Mouse (Mus musculus) heart, adult 2 months (tissue): ENCODE results near the gene Mgat5.

Experiments used
- CTCF ChIP-seq: fragments of 200-600 bp; IDR thresholded peaks from 2 replicates; pipeline ENCODE4 v1.8.1; 2022; ENCODE audit warnings: antibody characterized with exemption, mild to moderate bottlenecking, moderate library complexity
- EP300 ChIP-seq: fragments of 200-500 bp; IDR thresholded peaks from 2 replicates; pipeline ENCODE4 v1.6.1; 2011; ENCODE audit warnings: low read depth, low read length, control low read depth; ENCODE audit not compliant: insufficient read depth
- POLR2A ChIP-seq: fragments of 200-500 bp; IDR thresholded peaks from 2 replicates; pipeline ENCODE4 v1.6.1; 2011; ENCODE audit warnings: mild to moderate bottlenecking, low read depth, low read length, control low read depth; ENCODE audit not compliant: insufficient read depth

DNA sequence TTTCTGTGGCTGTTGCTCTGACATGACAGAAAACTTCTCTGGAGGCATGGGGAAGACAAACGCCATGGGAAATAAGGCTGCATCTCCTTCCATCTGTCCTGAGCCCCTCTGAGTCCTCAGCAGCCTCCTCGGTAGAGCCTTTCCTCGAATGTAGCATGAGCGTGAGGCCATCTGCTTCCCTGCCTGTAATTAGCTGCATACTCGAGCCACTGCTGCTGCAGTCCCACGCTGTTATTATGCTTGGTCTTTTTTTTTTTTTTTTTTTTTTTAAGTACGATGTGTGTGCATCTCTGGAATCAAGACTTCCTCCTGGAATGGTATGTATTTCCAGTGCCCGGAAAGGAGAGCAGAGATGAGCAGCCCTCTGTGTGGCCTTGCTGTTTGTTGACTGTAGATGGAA is 36.6 kb upstream of the Mgat5 start:
- TF ChIP-seq CTCF (no peak), EP300 (no peak), POLR2A (no peak)
